Mouse (Mus musculus) adipocyte (in vitro differentiated cells): ENCODE results near the gene Kif2b.

Experiments
- DNase-seq: peaks from one replicate; pipeline ENCODE4 v3.0.0-alpha.2; 2016; ENCODE audit warnings: low spot score

Gene Kif2b

DNA sequence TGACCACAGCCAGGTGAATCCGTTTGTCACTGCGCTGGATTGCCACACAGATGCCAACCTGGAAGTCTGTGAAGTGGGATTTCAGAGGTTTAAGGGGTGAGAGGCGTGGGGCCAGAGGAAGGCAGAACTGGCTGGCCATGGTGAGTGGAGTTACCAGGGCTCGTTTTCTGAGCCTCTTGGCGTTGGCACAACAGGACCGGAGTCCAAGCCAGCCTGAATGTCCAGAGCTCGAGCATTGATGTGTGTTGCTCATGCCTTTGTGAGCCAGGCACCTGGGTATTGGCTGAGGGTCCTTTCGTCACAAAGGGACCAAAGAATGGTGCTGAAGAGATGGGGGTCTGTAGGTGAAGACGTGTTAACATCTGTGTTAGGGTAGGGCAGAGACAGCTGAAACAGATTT, at the start of gene Kif2b:
Gene Kif2b (minus strand): TSS at position 242 of the 400 bp plus-strand sequence.
- no peak for DNase-seq

DNA sequence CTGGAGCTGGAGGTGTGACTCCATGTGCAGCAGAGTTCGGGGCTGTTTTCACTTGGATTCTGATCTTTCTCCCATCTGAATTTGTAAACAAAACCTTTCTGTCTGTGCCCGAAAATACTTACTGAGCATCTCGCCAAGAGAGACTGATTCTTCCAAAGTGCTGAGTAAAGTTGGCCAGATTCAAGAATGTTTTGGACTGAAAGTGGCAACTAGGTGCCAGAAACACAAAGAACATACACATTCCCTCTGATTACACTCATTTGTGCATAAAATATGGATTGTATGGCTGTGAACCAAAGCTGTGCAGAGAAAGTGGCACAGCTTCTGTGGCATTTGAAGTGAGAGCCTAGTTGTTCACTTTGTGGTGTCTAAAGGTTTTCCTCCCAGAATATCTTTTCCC, 15.7 kb upstream of the Kif2b start:
- peak; percentile 3 for DNase-seq

DNA sequence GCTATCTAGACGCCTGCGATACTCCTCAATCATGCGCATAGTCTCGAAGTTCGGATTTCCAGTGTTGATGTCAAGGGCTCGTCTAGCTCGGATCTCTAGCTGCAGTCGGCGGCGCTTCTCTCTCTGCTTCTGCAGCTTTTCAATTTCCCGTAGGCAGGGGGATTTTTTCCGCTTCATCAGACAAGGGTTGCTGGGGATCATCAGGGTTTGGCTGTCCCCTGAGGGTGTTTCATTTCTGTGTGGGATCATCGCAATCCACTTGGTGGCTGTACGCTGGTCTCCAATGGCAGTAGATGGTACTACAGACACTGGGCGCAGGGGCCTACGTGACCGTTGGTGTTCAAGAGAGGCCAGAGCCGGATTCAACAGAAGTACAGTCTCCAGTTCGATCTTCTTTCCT, 502 bp downstream of the Kif2b start:
- no peak for DNase-seq

DNA sequence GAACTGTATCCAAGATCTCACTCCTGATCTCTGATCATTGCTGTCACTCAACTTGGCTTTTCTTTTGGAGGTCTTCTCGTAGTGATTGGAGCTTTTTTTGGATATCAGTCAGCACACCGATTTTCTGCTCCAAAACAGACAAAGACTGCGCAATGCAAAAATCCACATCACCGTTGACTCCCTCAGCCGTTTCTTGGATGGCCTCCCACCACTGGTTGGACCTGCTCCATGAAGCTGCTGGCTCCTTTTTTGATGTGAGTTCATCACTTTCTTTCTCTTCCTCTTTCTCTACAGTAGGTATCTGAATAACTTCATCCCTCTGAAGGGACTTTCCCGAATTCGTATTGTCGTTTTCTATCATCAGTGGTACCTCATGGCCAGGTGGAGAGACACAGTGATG, 2.0 kb downstream of the Kif2b start:
- DNase-seq = no peak

DNA sequence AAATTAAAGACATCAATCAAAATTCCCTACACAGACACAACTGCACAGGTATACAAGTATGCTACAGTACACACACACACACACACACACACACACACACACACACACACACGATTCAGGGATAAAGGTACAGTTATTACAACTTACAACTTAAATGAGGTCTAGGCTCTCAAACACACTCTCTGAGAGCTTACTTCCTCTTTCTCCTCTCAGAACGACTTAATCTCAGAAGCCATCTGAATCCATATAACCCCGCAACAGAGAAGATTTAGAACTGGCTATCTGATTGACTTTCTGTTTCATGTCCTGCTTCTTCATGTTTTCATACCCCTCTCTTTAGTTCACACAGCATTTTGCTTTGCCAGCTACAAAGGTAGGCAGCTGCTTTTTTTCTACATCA, 2.9 kb downstream of the Kif2b start:
- DNase-seq = no peak

DNA sequence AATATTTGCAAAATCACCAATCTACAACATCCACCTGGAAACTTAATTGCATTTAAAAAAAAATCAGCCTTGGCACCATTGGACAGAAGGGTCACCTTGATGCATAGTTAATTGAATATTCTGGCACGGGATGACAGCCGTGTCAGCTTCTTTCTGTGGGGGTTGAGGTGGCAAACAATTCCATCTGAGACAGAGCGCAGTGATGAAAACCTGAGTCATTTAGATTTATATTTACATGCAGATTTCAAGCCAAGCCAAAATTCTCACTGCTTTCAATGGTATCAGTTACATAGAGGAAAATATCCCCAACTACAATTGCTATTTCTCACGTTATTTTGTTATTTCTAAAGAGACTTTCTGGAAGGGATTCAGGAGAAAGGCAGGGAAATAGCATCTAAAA, 46.6 kb downstream of the Kif2b start:
- no peak for DNase-seq
